Mouse (Mus musculus): Measurements from ENCODE around the gene Asphd1. TPM values are rescaled to one million over a fixed set of nuclear protein-coding genes. Genes with fewer than 3 reads are reported as not detected.

The Asphd1 gene
- polyA plus RNA-seq (2017; shearing (Covaris generic)) = under 1 TPM in 1 of 2 experiments, not detected in 1; 0.21 TPM

DNA sequence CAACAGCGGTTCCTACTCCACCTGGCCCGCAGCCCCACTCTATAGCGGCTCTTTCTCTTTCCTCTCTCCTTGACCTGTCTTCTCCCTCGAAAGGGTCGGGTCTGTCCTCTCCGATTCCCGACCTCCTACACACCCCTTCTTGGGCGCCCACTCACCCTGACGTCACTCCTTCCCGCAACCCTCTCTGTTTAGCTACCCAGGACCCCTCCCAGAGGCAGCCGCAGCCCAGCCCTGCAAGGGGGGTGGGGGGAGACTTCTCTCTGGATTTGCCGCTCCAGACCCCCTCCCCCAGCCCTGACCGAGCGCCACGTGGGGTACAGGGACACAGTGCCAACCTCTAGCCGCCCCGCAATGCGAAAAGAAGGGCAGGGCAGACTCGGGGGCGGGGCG is at the start of gene Asphd1:
Gene Asphd1 (minus strand): TSS at position 180 of the 390 bp plus-strand sequence.

GRCm38 (mm10) chr7:126975950-126976866 is 26.8 kb upstream of the Asphd1 start, which contains the start of gene Cdiptos:
Cdiptos (minus strand) TSS chr7:126976098.

DNA sequence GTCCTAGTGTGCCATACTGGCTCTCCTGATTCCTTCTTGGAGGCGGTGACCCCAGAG is 26.3 kb upstream of the Asphd1 start, which contains the start of gene Cdipt:
Gene Cdipt (plus strand): TSS at position 22 of the 57 bp plus-strand sequence.

GRCm38 (mm10) chr7:126949793-126950646 is 638 bp upstream of the Asphd1 start, which contains the start of gene Sez6l2:
Sez6l2 (plus strand) TSS chr7:126950563.

GRCm38 (mm10) chr7:126928384-126929037 is 20.9 kb downstream of the Asphd1 start, which contains the start of gene Kctd13:
Kctd13 (plus strand) TSS chr7:126928879.

DNA sequence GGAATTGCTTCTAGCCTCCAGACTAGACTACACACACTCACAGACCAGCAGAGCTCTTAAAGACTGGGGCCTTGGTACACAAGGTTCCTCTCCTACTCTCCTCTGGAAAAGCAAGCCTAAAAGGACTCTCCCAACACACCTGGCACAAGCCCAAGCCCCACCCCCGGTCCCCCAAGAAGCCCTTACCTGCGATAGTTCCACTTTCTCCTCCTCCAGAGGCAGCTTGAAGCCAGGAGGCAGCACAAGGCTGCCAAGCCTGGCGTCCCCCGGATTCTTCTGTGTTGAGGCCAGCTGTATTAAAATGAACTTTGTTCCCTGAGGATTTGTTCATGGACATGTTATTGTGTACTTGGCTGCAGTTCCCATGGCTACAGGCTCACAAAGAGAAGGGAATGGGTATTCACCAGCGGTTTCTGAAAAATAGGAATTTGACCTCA is 26.7 kb downstream of the Asphd1 start, which contains the start of gene Tmem219:
Gene Tmem219 (minus strand): TSS at position 294 of the 437 bp plus-strand sequence.

Other genes with a start within 250 kb of the Asphd1 start
- gene Coro1a, start 241.8 kb downstream of the Asphd1 start, polyA plus RNA-seq (2017; shearing (Covaris generic)) = 1,000 to 10,000 TPM; 3,096 to 3,488 TPM
- gene Mapk3, start 190.0 kb downstream of the Asphd1 start, polyA plus RNA-seq (2017; shearing (Covaris generic)) = 10 to 100 TPM; 30.7 to 33.6 TPM
- 1 to 10 TPM in 1 of 2 experiments, under 1 TPM in 1; 0.94 to 3.4 TPM for gene Gdpd3, start 183.2 kb downstream of the Asphd1 start, polyA plus RNA-seq (2017; shearing (Covaris generic))
- gene Ypel3, start 172.6 kb downstream of the Asphd1 start, polyA plus RNA-seq (2017; shearing (Covaris generic)) = 100 to 1,000 TPM; 529 to 591 TPM
- gene Tbx6, start 168.1 kb downstream of the Asphd1 start, polyA plus RNA-seq (2017; shearing (Covaris generic)) = 1 to 10 TPM; 1.9 to 4.1 TPM
- 100 to 1,000 TPM; 387 to 443 TPM for gene Ppp4c, start 157.1 kb downstream of the Asphd1 start, polyA plus RNA-seq (2017; shearing (Covaris generic))
- gene Fam57b, start 151.9 kb downstream of the Asphd1 start, polyA plus RNA-seq (2017; shearing (Covaris generic)) = not detected
- gene 4930451I11Rik, start 117.9 kb downstream of the Asphd1 start, polyA plus RNA-seq (2017; shearing (Covaris generic)) = not detected
- gene Doc2a, start 102.2 kb downstream of the Asphd1 start, polyA plus RNA-seq (2017; shearing (Covaris generic)) = not detected
- gene Hirip3, start 87.6 kb downstream of the Asphd1 start, polyA plus RNA-seq (2017; shearing (Covaris generic)) = 10 to 100 TPM; 10.5 to 16.6 TPM
- gene Ino80e, start 87.2 kb downstream of the Asphd1 start, polyA plus RNA-seq (2017; shearing (Covaris generic)) = 10 to 100 TPM; 83.5 to 86.5 TPM
- gene Taok2, start 64.9 kb downstream of the Asphd1 start, polyA plus RNA-seq (2017; shearing (Covaris generic)) = 10 to 100 TPM; 37.1 to 39.0 TPM
- gene Tmem219, start 26.7 kb downstream of the Asphd1 start, polyA plus RNA-seq (2017; shearing (Covaris generic)) = 10 to 100 TPM; 42.2 to 49.8 TPM
- 10 to 100 TPM; 32.0 to 38.0 TPM for gene Kctd13, start 20.7 kb downstream of the Asphd1 start, polyA plus RNA-seq (2017; shearing (Covaris generic))
- under 1 TPM; 0.34 to 0.62 TPM for gene Sez6l2, start 981 bp upstream of the Asphd1 start, polyA plus RNA-seq (2017; shearing (Covaris generic))
- gene Cdipt, start 26.3 kb upstream of the Asphd1 start, polyA plus RNA-seq (2017; shearing (Covaris generic)) = 100 to 1,000 TPM; 176 to 321 TPM
- 1 to 10 TPM in 1 of 2 experiments, under 1 TPM in 1; 0.64 to 2.0 TPM for gene Cdiptos, start 26.5 kb upstream of the Asphd1 start, polyA plus RNA-seq (2017; shearing (Covaris generic))
- gene Mvp, start 65.0 kb upstream of the Asphd1 start, polyA plus RNA-seq (2017; shearing (Covaris generic)) = 10 to 100 TPM; 19.5 to 57.5 TPM
- gene Pagr1b, start 66.9 kb upstream of the Asphd1 start, polyA plus RNA-seq (2017; shearing (Covaris generic)) = 1 to 10 TPM in 1 of 2 experiments, under 1 TPM in 1; 0.54 to 1.7 TPM
- 100 to 1,000 TPM in 1 of 2 experiments, 10 to 100 TPM in 1; 99.8 to 119 TPM for gene Pagr1a, start 67.8 kb upstream of the Asphd1 start, polyA plus RNA-seq (2017; shearing (Covaris generic))
- 10 to 100 TPM; 31.2 to 33.4 TPM for gene Gm42742, start 71.5 kb upstream of the Asphd1 start, polyA plus RNA-seq (2017; shearing (Covaris generic))
- gene Prrt2, start 71.6 kb upstream of the Asphd1 start, polyA plus RNA-seq (2017; shearing (Covaris generic)) = 1 to 10 TPM; 6.4 to 8.6 TPM
- 100 to 1,000 TPM; 117 to 145 TPM for gene Maz, start 77.5 kb upstream of the Asphd1 start, polyA plus RNA-seq (2017; shearing (Covaris generic))
- gene Kif22, start 92.9 kb upstream of the Asphd1 start, polyA plus RNA-seq (2017; shearing (Covaris generic)) = 10 to 100 TPM; 20.0 to 37.5 TPM
- gene Zg16, start 137.7 kb upstream of the Asphd1 start, polyA plus RNA-seq (2017; shearing (Covaris generic)) = not detected
- 100 to 1,000 TPM; 267 to 384 TPM for gene AI467606, start 141.8 kb upstream of the Asphd1 start, polyA plus RNA-seq (2017; shearing (Covaris generic))
- 10 to 100 TPM; 18.6 to 21.0 TPM for gene Qprt, start 172.6 kb upstream of the Asphd1 start, polyA plus RNA-seq (2017; shearing (Covaris generic))
- 100 to 1,000 TPM in 1 of 2 experiments, 10 to 100 TPM in 1; 86.6 to 120 TPM for gene Spn, start 188.2 kb upstream of the Asphd1 start, polyA plus RNA-seq (2017; shearing (Covaris generic))
- 10 to 100 TPM; 61.9 to 72.7 TPM for gene Cd2bp2, start 246.5 kb upstream of the Asphd1 start, polyA plus RNA-seq (2017; shearing (Covaris generic))

Measured in activated CD4-positive, CD25-positive, alpha-beta regulatory T cell (primary cell).